Mouse (Mus musculus) intestine, embryonic 15.5 days (tissue): Measurements from ENCODE around the gene Mrgpre. TPM values are rescaled to one million over a fixed set of nuclear protein-coding genes. Genes with fewer than 3 reads are reported as not detected.

Source experiments
- polyA plus RNA-seq: library from polyadenylated mRNA; unstranded; fragments of >200 nt; fragmentation: Nextera tagmentation; extraction: Ambion mirVana; gene quantifications from 2 replicates; pipeline ENCODE4 v1.2.1, GENCODE M21; 2015

Mrgpre gene
- polyA plus RNA-seq, 1 experiment from 2014 or later: 1.3 TPM

Other genes starting within 250 kb of the Mrgpre start
- gene Nap1l4, start 235.4 kb downstream of the Mrgpre start, polyA plus RNA-seq: 198 TPM in 2 replicates
- 57.6 and 62.7 TPM in 2 replicates for gene Cars, start 184.4 kb downstream of the Mrgpre start, polyA plus RNA-seq
- 0.35 and 0.38 TPM in 2 replicates for gene Tnfrsf26, start 155.8 kb downstream of the Mrgpre start, polyA plus RNA-seq
- 6.1 and 6.9 TPM in 2 replicates for gene Tnfrsf22, start 134.8 kb downstream of the Mrgpre start, polyA plus RNA-seq
- gene Tnfrsf23, start 98.6 kb downstream of the Mrgpre start, polyA plus RNA-seq: 0.69 and 1.2 TPM in 2 replicates
- gene Osbpl5, start 27.5 kb downstream of the Mrgpre start, polyA plus RNA-seq: 25.6 and 25.9 TPM in 2 replicates
- not detected in 2 replicates for gene Mrgprg, start 17.5 kb downstream of the Mrgpre start, polyA plus RNA-seq
- gene Nadsyn1, start 38.3 kb upstream of the Mrgpre start, polyA plus RNA-seq: 19.4 and 21.1 TPM in 2 replicates
- gene Dhcr7, start 38.6 kb upstream of the Mrgpre start, polyA plus RNA-seq: 70.2 and 78.9 TPM in 2 replicates
- gene Gm498, start 82.3 kb upstream of the Mrgpre start, polyA plus RNA-seq: not detected in 2 replicates
- 0.99 and 1.1 TPM in 2 replicates for gene Shank2, start 217.4 kb upstream of the Mrgpre start, polyA plus RNA-seq